Mouse (Mus musculus): ENCODE results near the gene Sh3rf1.

DNA sequence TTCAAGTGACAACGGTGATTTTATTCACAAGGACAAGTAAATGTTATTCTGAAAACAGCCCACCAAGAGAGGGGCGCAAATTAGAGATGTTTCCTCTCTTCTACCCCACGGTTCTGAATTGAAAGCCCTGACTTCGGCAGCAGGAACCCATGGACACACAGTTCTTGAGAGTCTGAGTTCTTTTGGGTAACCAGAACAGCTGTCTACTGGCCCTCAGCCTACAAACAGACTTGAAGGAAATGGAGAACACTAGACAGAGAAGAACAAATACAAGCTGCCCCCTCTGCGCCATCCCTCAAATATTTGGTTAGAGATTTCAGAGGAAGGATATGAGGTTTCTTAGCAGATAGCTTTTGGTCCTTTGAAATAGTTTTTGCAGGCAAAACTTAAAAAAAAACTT lies 52.7 kb downstream of the Sh3rf1 start:
- no peak for TF ChIP-seq CTCF (IDR thresholded peaks at IDR 0.05; ENCODE audit: extremely low read depth, insufficient read depth, low read length)
- no peak for TF ChIP-seq POLR2A (IDR thresholded peaks at IDR 0.05; ENCODE audit: extremely low read depth, insufficient read depth, low read length)

Data from cortical plate, adult 2 months (tissue).